Mouse (Mus musculus): ENCODE results near the gene Ttc24. TPM values are rescaled to one million over a fixed set of nuclear protein-coding genes. Genes with fewer than 3 reads are reported as not detected.

The Ttc24 gene
- total and polyA plus RNA-seq, 2 experiments from 2014 or later = not detected

- Histone ChIP-seq H3K27ac (ENCODE audit: low read depth) (no peak within 1 kb of the TSS), H3K4me2 (ENCODE audit: low read depth, low read length) (no peak within 1 kb of the TSS), H3K4me1 (ENCODE audit: control insufficient read depth, insufficient read depth) (peaks cover 6% of the 10 kb centered on the region), H3K9ac (replicated peaks; ENCODE audit: low read depth, low read length) (no peak within 1 kb of the TSS), H3K4me3 (ENCODE audit: low read depth, low read length) (no peak within 1 kb of the TSS), H3K36me3 (replicated peaks; ENCODE audit: control insufficient read depth, insufficient read depth, low read length) (no peaks in the 10 kb centered on the region), H3K27me3 (ENCODE audit: control insufficient read depth, insufficient read depth, low read length) (peaks cover 52% of the 10 kb centered on the region), H3K9me3 (replicated peaks; ENCODE audit: control insufficient read depth, low read length) (0 out of 2 replicates have a peak, but pooled peaks cover 8% of the 10 kb centered on the region)
- DNase-seq (ENCODE audit: low spot score) (no peak), ATAC-seq (ENCODE audit: insufficient read depth, low read depth) (no peak)
- TF ChIP-seq EP300 (IDR thresholded peaks at IDR 0.05; ENCODE audit: low read depth) (no peak), CTCF (IDR thresholded peaks at IDR 0.05; ENCODE audit: low read depth) (peak; percentile 41)
- WGBS = 49% methylated on average over 5 of the region's 5 CpGs
Measured at GRCm38 (mm10) chr3:88027434-88028186, 50.5 kb downstream of the Ttc24 start, which contains the start of gene Hapln2. TSS of gene Hapln2 (minus strand) at chr3:88027583.

GRCm38 (mm10) chr3:88026823-88027222, 51.3 kb downstream of the Ttc24 start:
- Histone ChIP-seq H3K4me1 (ENCODE audit: control insufficient read depth, insufficient read depth) (peaks cover 6% of the 10 kb centered on the region), H3K27me3 (ENCODE audit: control insufficient read depth, insufficient read depth, low read length) (peaks cover 55% of the 10 kb centered on the region), H3K36me3 (replicated peaks; ENCODE audit: control insufficient read depth, insufficient read depth, low read length) (no peaks in the 10 kb centered on the region), H3K4me3 (ENCODE audit: low read depth, low read length) (no peak overlapping the region), H3K4me2 (ENCODE audit: low read depth, low read length) (no peak overlapping the region), H3K9me3 (replicated peaks; ENCODE audit: control insufficient read depth, low read length) (0 out of 2 replicates have a peak, but pooled peaks cover 8% of the 10 kb centered on the region), H3K9ac (replicated peaks; ENCODE audit: low read depth, low read length) (no peak overlapping the region), H3K27ac (ENCODE audit: low read depth) (no peak overlapping the region)
- no peak for DNase-seq (ENCODE audit: low spot score)
- 50% methylated on average over 7 of the region's 7 CpGs for WGBS
- no peak for TF ChIP-seq EP300 (IDR thresholded peaks at IDR 0.05; ENCODE audit: low read depth)
- TF ChIP-seq CTCF (IDR thresholded peaks at IDR 0.05; ENCODE audit: low read depth) = no peak
- no peak for ATAC-seq (ENCODE audit: insufficient read depth, low read depth)

GRCm38 (mm10) chr3:88023192-88024074, 54.7 kb downstream of the Ttc24 start:
- Histone ChIP-seq H3K4me1 (ENCODE audit: control insufficient read depth, insufficient read depth) (peaks cover 6% of the 10 kb centered on the region), H3K27me3 (ENCODE audit: control insufficient read depth, insufficient read depth, low read length) (peaks cover 70% of the 10 kb centered on the region), H3K9ac (replicated peaks; ENCODE audit: low read depth, low read length) (no peak overlapping the region), H3K9me3 (replicated peaks; ENCODE audit: control insufficient read depth, low read length) (0 out of 2 replicates have a peak, but pooled peaks cover 7% of the 10 kb centered on the region), H3K4me3 (ENCODE audit: low read depth, low read length) (peak overlapping the region; percentile 48), H3K4me2 (ENCODE audit: low read depth, low read length) (peak overlapping the region; percentile 81), H3K36me3 (replicated peaks; ENCODE audit: control insufficient read depth, insufficient read depth, low read length) (no peaks in the 10 kb centered on the region), H3K27ac (ENCODE audit: low read depth) (no peak overlapping the region)
- ATAC-seq (ENCODE audit: insufficient read depth, low read depth) = peak; percentile 45
- WGBS = under 1% methylated on average over 78 of the region's 81 CpGs
- TF ChIP-seq EP300 (IDR thresholded peaks at IDR 0.05; ENCODE audit: low read depth) = no peak
- no peak for TF ChIP-seq CTCF (IDR thresholded peaks at IDR 0.05; ENCODE audit: low read depth)
- no peak for DNase-seq (ENCODE audit: low spot score)

GRCm38 (mm10) chr3:88022322-88023191, 55.5 kb downstream of the Ttc24 start:
- Histone ChIP-seq H3K9me3 (replicated peaks; ENCODE audit: control insufficient read depth, low read length) (no peaks in the 10 kb centered on the region), H3K4me3 (ENCODE audit: low read depth, low read length) (peak overlapping the region; percentile 48), H3K36me3 (replicated peaks; ENCODE audit: control insufficient read depth, insufficient read depth, low read length) (no peaks in the 10 kb centered on the region), H3K4me2 (ENCODE audit: low read depth, low read length) (peak overlapping the region; percentile 81), H3K27ac (ENCODE audit: low read depth) (no peak overlapping the region), H3K4me1 (ENCODE audit: control insufficient read depth, insufficient read depth) (peaks cover 6% of the 10 kb centered on the region), H3K27me3 (ENCODE audit: control insufficient read depth, insufficient read depth, low read length) (peaks cover 70% of the 10 kb centered on the region), H3K9ac (replicated peaks; ENCODE audit: low read depth, low read length) (no peak overlapping the region)
- 3% methylated on average over 66 of the region's 66 CpGs for WGBS
- TF ChIP-seq CTCF (IDR thresholded peaks at IDR 0.05; ENCODE audit: low read depth) = no peak
- TF ChIP-seq EP300 (IDR thresholded peaks at IDR 0.05; ENCODE audit: low read depth) = no peak
- ATAC-seq (ENCODE audit: insufficient read depth, low read depth) = peak; percentile 90
- DNase-seq (ENCODE audit: low spot score) = peak; percentile 64

Other genes starting within 250 kb of the Ttc24 start
- gene Sh2d2a, start 231.5 kb downstream of the Ttc24 start, total RNA-seq (2014; rRNA removed; ENCODE audit: low replicate concordance) = 1.7 TPM in 1 of 2 replicates, not detected in the other
- 0.08 and 0.10 TPM in 2 replicates for gene Sh2d2a, start 231.5 kb downstream of the Ttc24 start, polyA plus RNA-seq (2015; fragmentation: Nextera tagmentation; extraction: Ambion mirVana)
- gene Prcc, start 192.7 kb downstream of the Ttc24 start, total RNA-seq (2014; rRNA removed; ENCODE audit: low replicate concordance) = 55.6 and 68.6 TPM in 2 replicates
- 10.0 and 12.1 TPM in 2 replicates for gene Prcc, start 192.7 kb downstream of the Ttc24 start, polyA plus RNA-seq (2015; fragmentation: Nextera tagmentation; extraction: Ambion mirVana)
- 62.1 and 79.7 TPM in 2 replicates for gene Hdgf, start 172.0 kb downstream of the Ttc24 start, total RNA-seq (2014; rRNA removed; ENCODE audit: low replicate concordance)
- 81.0 and 83.8 TPM in 2 replicates for gene Hdgf, start 172.0 kb downstream of the Ttc24 start, polyA plus RNA-seq (2015; fragmentation: Nextera tagmentation; extraction: Ambion mirVana)
- gene Mrpl24, start 158.8 kb downstream of the Ttc24 start, total RNA-seq (2014; rRNA removed; ENCODE audit: low replicate concordance) = 53.9 and 57.1 TPM in 2 replicates
- gene Mrpl24, start 158.8 kb downstream of the Ttc24 start, polyA plus RNA-seq (2015; fragmentation: Nextera tagmentation; extraction: Ambion mirVana) = 62.3 and 67.2 TPM in 2 replicates
- gene Isg20l2, start 148.0 kb downstream of the Ttc24 start, total RNA-seq (2014; rRNA removed; ENCODE audit: low replicate concordance) = 8.2 and 24.0 TPM in 2 replicates
- 14.2 and 16.2 TPM in 2 replicates for gene Isg20l2, start 148.0 kb downstream of the Ttc24 start, polyA plus RNA-seq (2015; fragmentation: Nextera tagmentation; extraction: Ambion mirVana)
- gene Rrnad1, start 147.6 kb downstream of the Ttc24 start, total RNA-seq (2014; rRNA removed; ENCODE audit: low replicate concordance) = 14.5 and 56.8 TPM in 2 replicates
- 7.9 and 8.0 TPM in 2 replicates for gene Rrnad1, start 147.6 kb downstream of the Ttc24 start, polyA plus RNA-seq (2015; fragmentation: Nextera tagmentation; extraction: Ambion mirVana)
- gene Crabp2, start 129.6 kb downstream of the Ttc24 start, total RNA-seq (2014; rRNA removed; ENCODE audit: low replicate concordance) = 0.53 TPM in 1 of 2 replicates, not detected in the other
- 0.37 and 0.62 TPM in 2 replicates for gene Crabp2, start 129.6 kb downstream of the Ttc24 start, polyA plus RNA-seq (2015; fragmentation: Nextera tagmentation; extraction: Ambion mirVana)
- 17.2 and 35.7 TPM in 2 replicates for gene Nes, start 107.2 kb downstream of the Ttc24 start, total RNA-seq (2014; rRNA removed; ENCODE audit: low replicate concordance)
- gene Nes, start 107.2 kb downstream of the Ttc24 start, polyA plus RNA-seq (2015; fragmentation: Nextera tagmentation; extraction: Ambion mirVana) = 9.1 and 9.9 TPM in 2 replicates
- not detected in 2 replicates for gene Bcan, start 78.1 kb downstream of the Ttc24 start, total RNA-seq (2014; rRNA removed; ENCODE audit: low replicate concordance)
- gene Bcan, start 78.1 kb downstream of the Ttc24 start, polyA plus RNA-seq (2015; fragmentation: Nextera tagmentation; extraction: Ambion mirVana) = 0.04 TPM in 1 of 2 replicates, not detected in the other
- gene Hapln2, start 50.7 kb downstream of the Ttc24 start, total RNA-seq (2014; rRNA removed; ENCODE audit: low replicate concordance) = not detected in 2 replicates
- gene Hapln2, start 50.7 kb downstream of the Ttc24 start, polyA plus RNA-seq (2015; fragmentation: Nextera tagmentation; extraction: Ambion mirVana) = 0.10 and 0.15 TPM in 2 replicates
- 1.2 and 3.4 TPM in 2 replicates for gene Gpatch4, start 35.2 kb downstream of the Ttc24 start, total RNA-seq (2014; rRNA removed; ENCODE audit: low replicate concordance)
- gene Gpatch4, start 35.2 kb downstream of the Ttc24 start, polyA plus RNA-seq (2015; fragmentation: Nextera tagmentation; extraction: Ambion mirVana) = 10.9 and 11.6 TPM in 2 replicates
- 119 and 133 TPM in 2 replicates for gene Naxe, start 19.8 kb downstream of the Ttc24 start, total RNA-seq (2014; rRNA removed; ENCODE audit: low replicate concordance)
- 151 and 159 TPM in 2 replicates for gene Naxe, start 19.8 kb downstream of the Ttc24 start, polyA plus RNA-seq (2015; fragmentation: Nextera tagmentation; extraction: Ambion mirVana)
- gene Iqgap3, start 3.7 kb upstream of the Ttc24 start, total RNA-seq (2014; rRNA removed; ENCODE audit: low replicate concordance) = 35.3 and 68.3 TPM in 2 replicates
- 5.4 and 6.8 TPM in 2 replicates for gene Iqgap3, start 3.7 kb upstream of the Ttc24 start, polyA plus RNA-seq (2015; fragmentation: Nextera tagmentation; extraction: Ambion mirVana)
- 70.8 and 75.8 TPM in 2 replicates for gene Mef2d, start 64.1 kb upstream of the Ttc24 start, total RNA-seq (2014; rRNA removed; ENCODE audit: low replicate concordance)
- 30.0 and 30.8 TPM in 2 replicates for gene Mef2d, start 64.1 kb upstream of the Ttc24 start, polyA plus RNA-seq (2015; fragmentation: Nextera tagmentation; extraction: Ambion mirVana)
- gene Rhbg, start 176.4 kb upstream of the Ttc24 start, total RNA-seq (2014; rRNA removed; ENCODE audit: low replicate concordance) = 0.19 TPM in 1 of 2 replicates, not detected in the other
- not detected in 2 replicates for gene Rhbg, start 176.4 kb upstream of the Ttc24 start, polyA plus RNA-seq (2015; fragmentation: Nextera tagmentation; extraction: Ambion mirVana)
- not detected in 2 replicates for gene Gm38392, start 208.9 kb upstream of the Ttc24 start, total RNA-seq (2014; rRNA removed; ENCODE audit: low replicate concordance)
- 0.16 TPM in 1 of 2 replicates, not detected in the other for gene Gm38392, start 208.9 kb upstream of the Ttc24 start, polyA plus RNA-seq (2015; fragmentation: Nextera tagmentation; extraction: Ambion mirVana)
- 21.5 and 30.3 TPM in 2 replicates for gene Tsacc, start 218.7 kb upstream of the Ttc24 start, total RNA-seq (2014; rRNA removed; ENCODE audit: low replicate concordance)
- 14.3 and 16.7 TPM in 2 replicates for gene Tsacc, start 218.7 kb upstream of the Ttc24 start, polyA plus RNA-seq (2015; fragmentation: Nextera tagmentation; extraction: Ambion mirVana)
- gene Cct3, start 218.8 kb upstream of the Ttc24 start, total RNA-seq (2014; rRNA removed; ENCODE audit: low replicate concordance) = 187 and 208 TPM in 2 replicates
- gene Cct3, start 218.8 kb upstream of the Ttc24 start, polyA plus RNA-seq (2015; fragmentation: Nextera tagmentation; extraction: Ambion mirVana) = 254 and 256 TPM in 2 replicates
- 75.1 and 156 TPM in 2 replicates for gene Glmp, start 246.7 kb upstream of the Ttc24 start, total RNA-seq (2014; rRNA removed; ENCODE audit: low replicate concordance)
- 129 and 143 TPM in 2 replicates for gene Glmp, start 246.7 kb upstream of the Ttc24 start, polyA plus RNA-seq (2015; fragmentation: Nextera tagmentation; extraction: Ambion mirVana)